Mouse (Mus musculus) small intestine, adult 2 months (tissue): Measurements from ENCODE around the gene Il17c.

ENCODE experiments used
- CTCF ChIP-seq: fragments of 200-500 bp; IDR thresholded peaks from 2 replicates; pipeline ENCODE4 v1.5.1; 2012; ENCODE audit warnings: low read depth, mild to moderate bottlenecking, control low read depth, inconsistent platforms, low read length, moderate library complexity, mixed read lengths; ENCODE audit not compliant: insufficient replicate concordance, insufficient read length; ENCODE audit errors: extremely low read depth
- POLR2A ChIP-seq: fragments of 200-500 bp; IDR thresholded peaks from 2 replicates; pipeline ENCODE4 v1.6.1; 2012; ENCODE audit warnings: low read depth, mild to moderate bottlenecking, control low read depth, inconsistent platforms, low read length, moderate library complexity

GRCm38 (mm10) chr8:122427607-122428006 lies 5.8 kb downstream of the Il17c start:
- TF ChIP-seq CTCF (no peak), POLR2A (no peak)
